Mouse (Mus musculus) lung, embryonic 16.5 days (tissue): Measurements from ENCODE around the gene Grm1. TPM values are rescaled to one million over a fixed set of nuclear protein-coding genes. Genes with fewer than 3 reads are reported as not detected.

Experiments used
- ATAC-seq: fragments of 200-750 bp; cut with Nextera tagmentation; 2 replicates; pipeline ENCODE4 v1.8.0; 2017; ENCODE audit warnings: low read depth, mild to moderate bottlenecking, moderate library complexity
- H3K27ac ChIP-seq: fragments of 300-500 bp; sonication (generic); 2 replicates; pipeline ENCODE4 v1.5.1; 2014; ENCODE audit warnings: mild to moderate bottlenecking, control low read depth, low read length
- H3K27me3 ChIP-seq: fragments of 300-500 bp; sonication (generic); 2 replicates; pipeline ENCODE4 v1.6.1; 2014; ENCODE audit warnings: low read depth, low read length, mixed read lengths; ENCODE audit not compliant: control insufficient read depth, insufficient read depth
- H3K36me3 ChIP-seq: fragments of 300-500 bp; sonication (generic); 2 replicates; pipeline ENCODE4 v1.6.1; 2014; ENCODE audit warnings: low read length; ENCODE audit not compliant: control insufficient read depth, insufficient read depth
- H3K4me1 ChIP-seq: fragments of 300-500 bp; sonication (generic); replicated peaks from 2 replicates; pipeline ENCODE4 v1.6.1; 2014; ENCODE audit warnings: low read length, mixed read lengths; ENCODE audit not compliant: control insufficient read depth, insufficient read depth
- H3K4me2 ChIP-seq: fragments of 300-500 bp; sonication (generic); 2 replicates; pipeline ENCODE4 v1.6.1; 2014; ENCODE audit warnings: low read depth, low read length, control low read depth
- H3K4me3 ChIP-seq: fragments of 300-500 bp; sonication (generic); 2 replicates; pipeline ENCODE4 v1.5.1; 2014; ENCODE audit warnings: mild to moderate bottlenecking, low read length, control low read depth
- H3K9ac ChIP-seq: fragments of 300-500 bp; sonication (generic); 2 replicates; pipeline ENCODE4 v1.6.1; 2014; ENCODE audit warnings: low read length, control low read depth
- H3K9me3 ChIP-seq: fragments of 300-500 bp; sonication (generic); 2 replicates; pipeline ENCODE4 v1.6.1; 2016; ENCODE audit warnings: low read length; ENCODE audit not compliant: control insufficient read depth
- WGBS: fragments of 180-500 bp; shearing (Covaris S2); extraction: QIAGEN DNeasy Blood & Tissue Kit; methylation state at CpG from one replicate; pipeline ENCODE4 v1.1.7; 2014; 5-methylcytosine and 5-hydroxymethylcytosine counted together
- polyA plus RNA-seq: library from polyadenylated mRNA; unstranded; fragments of >200 nt; fragmentation: Nextera tagmentation; extraction: Ambion mirVana; gene quantifications from 2 replicates; pipeline ENCODE4 v1.2.1, GENCODE M21; 2015

Grm1 gene
- 0.04 TPM in 1 of 2 replicates, not detected in the other for polyA plus RNA-seq

DNA sequence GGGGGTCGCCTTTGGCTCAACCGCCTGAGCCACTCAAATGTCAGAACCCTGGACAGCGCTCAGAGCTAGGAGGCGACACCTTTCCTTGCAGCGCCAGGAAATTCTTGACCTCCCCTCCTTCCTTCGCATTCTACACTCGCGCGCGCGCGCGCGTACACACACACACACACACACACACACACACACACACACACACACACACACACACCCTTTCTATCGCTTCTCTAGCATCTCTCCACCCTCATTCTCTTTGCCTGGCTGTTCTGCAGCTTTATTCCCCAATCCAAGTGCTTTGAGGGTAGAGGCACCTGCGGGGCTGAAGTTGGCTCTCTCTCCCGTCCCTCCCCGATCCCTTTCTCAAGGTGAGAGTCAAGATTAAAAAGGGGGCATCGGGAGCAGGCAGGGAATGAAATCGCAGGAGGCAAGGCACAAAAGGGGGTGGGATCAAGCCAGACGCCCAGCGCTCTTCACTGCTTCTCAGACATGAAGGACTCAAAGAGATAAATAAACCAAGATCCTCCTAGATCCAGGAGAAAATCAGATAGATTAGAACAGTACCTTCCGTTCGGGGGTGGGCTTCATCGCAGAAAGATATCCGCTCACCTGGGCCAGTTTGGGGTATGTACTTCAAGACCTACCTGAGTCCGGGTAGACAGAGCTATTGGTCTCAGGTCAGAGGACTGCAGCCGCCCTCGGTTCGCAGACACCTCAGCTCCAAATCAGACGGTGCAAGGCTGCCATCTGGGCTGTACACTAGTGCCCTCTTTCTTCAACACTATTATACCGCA is at the start of gene Grm1:
Gene Grm1, minus strand, starts transcription at position 746 of the 788 bp plus-strand sequence.
- H3K4me1 ChIP-seq = no peaks in the 10 kb centered on the region
- H3K36me3 ChIP-seq = no peaks in the 10 kb centered on the region
- H3K27ac ChIP-seq = no peak within 1 kb of the TSS
- no peak for ATAC-seq
- no peak within 1 kb of the TSS for H3K4me2 ChIP-seq
- WGBS = 4% methylated on average over 21 of the region's 32 CpGs
- no peak within 1 kb of the TSS for H3K9ac ChIP-seq
- H3K9me3 ChIP-seq = no peaks in the 10 kb centered on the region
- no peak within 1 kb of the TSS for H3K4me3 ChIP-seq
- H3K27me3 ChIP-seq = peaks cover 22% of the 10 kb centered on the region

DNA sequence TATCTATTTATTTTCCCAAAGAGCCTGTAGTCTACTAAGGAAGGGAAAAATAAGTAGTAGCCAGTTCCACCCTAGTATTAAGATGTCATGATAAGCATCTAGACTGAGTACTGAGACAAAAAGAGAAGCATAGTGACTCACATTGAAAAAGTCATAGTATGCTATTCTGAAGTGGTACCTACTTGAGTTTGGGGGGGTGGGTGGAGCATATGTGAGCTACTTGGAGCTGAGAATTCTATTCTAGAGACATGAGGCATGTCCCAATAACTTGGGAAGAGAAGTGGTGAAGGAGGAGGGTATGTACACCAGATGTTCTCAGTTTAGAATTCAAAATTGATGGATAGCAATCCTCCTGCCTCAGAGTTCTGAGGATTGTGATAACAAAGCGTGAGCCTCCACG is 39.6 kb upstream of the Grm1 start:
- WGBS = 78% methylated on average over 2 of the region's 2 CpGs
- H3K4me1 ChIP-seq = no peaks in the 10 kb centered on the region

DNA sequence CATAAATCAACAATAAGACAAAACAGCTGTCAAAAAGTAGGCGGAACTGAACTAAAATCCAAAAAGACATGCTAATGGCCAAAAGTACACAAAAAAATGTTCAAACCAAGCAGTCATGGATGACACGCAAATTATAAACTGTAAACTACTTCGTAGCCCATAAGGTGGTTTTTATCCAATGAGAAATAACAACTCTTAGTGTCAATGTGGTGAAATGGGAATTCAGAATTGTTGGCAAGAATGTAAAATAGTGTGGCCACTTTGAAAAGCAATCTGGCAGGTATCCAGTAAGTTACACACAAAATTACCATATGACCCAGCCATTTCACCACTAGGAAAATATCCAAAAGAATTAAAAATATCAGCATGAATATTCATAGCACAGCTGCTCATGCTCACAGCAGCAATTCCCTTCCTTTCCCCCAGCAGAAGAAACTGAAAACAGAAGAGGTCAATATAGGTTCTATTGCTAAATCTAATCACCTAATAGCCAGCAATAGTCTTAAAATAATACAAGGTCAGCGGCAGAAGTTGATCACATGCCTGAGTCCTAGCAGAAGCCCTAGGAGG is 16.4 kb upstream of the Grm1 start:
- no peaks in the 10 kb centered on the region for H3K27me3 ChIP-seq
- H3K9ac ChIP-seq = no peak overlapping the region
- H3K4me2 ChIP-seq = no peak overlapping the region
- ATAC-seq = no peak
- 80% methylated on average over 4 of the region's 4 CpGs for WGBS
- no peak overlapping the region for H3K4me3 ChIP-seq
- H3K4me1 ChIP-seq = no peaks in the 10 kb centered on the region
- H3K36me3 ChIP-seq = no peaks in the 10 kb centered on the region
- H3K9me3 ChIP-seq = no peaks in the 10 kb centered on the region
- H3K27ac ChIP-seq = no peak overlapping the region

More for the DNA sequence above, 39.6 kb upstream of the Grm1 start:
- H3K9ac ChIP-seq = no peak overlapping the region
- no peaks in the 10 kb centered on the region for H3K27me3 ChIP-seq
- H3K4me3 ChIP-seq = no peak overlapping the region
- no peak overlapping the region for H3K27ac ChIP-seq
- ATAC-seq = no peak
- no peaks in the 10 kb centered on the region for H3K36me3 ChIP-seq
- no peaks in the 10 kb centered on the region for H3K9me3 ChIP-seq
- no peak overlapping the region for H3K4me2 ChIP-seq

DNA sequence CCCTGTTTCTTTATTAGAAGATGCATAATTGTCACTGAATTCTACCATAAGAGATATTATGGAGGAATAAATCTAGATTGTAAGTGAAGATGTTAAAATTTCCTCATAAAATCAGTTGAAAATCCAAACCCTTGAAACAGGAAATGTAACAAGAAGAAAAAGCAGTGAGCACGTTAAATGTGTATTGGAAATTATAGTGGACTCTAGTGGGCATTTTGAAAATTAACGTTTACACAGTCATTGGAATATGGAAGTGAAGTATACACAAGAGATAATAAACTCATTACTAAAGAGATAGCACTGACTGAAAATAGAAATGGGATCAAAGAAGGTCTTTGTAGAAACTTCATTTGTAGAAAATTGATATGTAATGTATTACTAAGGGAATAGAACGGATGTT is 4.2 kb upstream of the Grm1 start:
- no peak for ATAC-seq
- no peak overlapping the region for H3K4me2 ChIP-seq
- peaks cover 10% of the 10 kb centered on the region for H3K27me3 ChIP-seq
- no peaks in the 10 kb centered on the region for H3K4me1 ChIP-seq
- H3K36me3 ChIP-seq = no peaks in the 10 kb centered on the region
- H3K9me3 ChIP-seq = no peaks in the 10 kb centered on the region
- no peak overlapping the region for H3K27ac ChIP-seq
- no peak overlapping the region for H3K9ac ChIP-seq
- H3K4me3 ChIP-seq = no peak overlapping the region
- WGBS = 60% methylated on average over 3 of the region's 3 CpGs

DNA sequence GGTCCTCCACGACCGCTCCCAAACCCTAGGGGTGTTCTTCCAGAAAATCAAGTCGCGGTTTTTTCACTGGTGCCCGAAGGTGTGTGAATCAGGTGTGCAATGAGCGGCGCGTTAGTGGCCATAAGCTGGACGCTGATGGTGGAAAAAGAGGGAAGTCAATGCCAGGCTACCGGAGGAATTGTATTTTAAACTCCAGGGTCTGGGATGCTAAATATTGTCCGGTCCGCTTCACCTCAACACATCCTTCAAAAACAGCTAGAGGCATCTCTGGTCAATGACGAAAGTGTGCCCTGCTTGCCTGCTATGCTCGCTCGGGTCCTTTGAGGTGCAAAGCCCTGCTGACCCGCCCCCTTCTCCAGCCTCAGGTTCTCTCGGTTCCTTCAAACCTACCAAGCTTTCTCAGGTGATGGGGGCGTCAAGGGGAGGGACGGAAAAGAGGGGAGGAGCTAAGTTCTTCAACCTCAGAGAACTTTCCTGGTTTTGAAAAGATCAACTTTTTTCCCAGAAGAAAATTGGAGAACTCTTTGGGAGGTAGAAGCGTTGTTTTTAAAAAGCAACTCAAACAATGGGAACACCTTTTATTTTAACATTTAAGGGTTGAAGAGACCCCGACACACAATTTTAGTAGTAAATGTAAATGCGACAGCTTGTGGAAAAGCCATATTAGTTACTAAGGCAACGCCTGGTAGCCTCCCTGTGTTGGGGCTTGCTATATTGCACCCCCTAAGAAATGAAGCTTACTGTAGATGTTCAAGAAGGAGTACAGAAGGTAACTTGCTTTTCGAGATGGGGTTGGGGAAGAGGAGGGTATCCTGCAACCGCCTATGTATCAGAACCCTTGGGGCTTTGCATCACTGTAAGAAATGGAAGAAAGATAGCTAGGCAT is 1.2 kb downstream of the Grm1 start:
- Histone ChIP-seq H3K4me2 (no peak overlapping the region), H3K9ac (no peak overlapping the region), H3K4me3 (no peak overlapping the region), H3K27me3 (peaks cover 22% of the 10 kb centered on the region), H3K4me1 (no peaks in the 10 kb centered on the region), H3K27ac (no peak overlapping the region), H3K9me3 (no peaks in the 10 kb centered on the region), H3K36me3 (no peaks in the 10 kb centered on the region)
- 11% methylated on average over 25 of the region's 25 CpGs for WGBS
- ATAC-seq = no peak

DNA sequence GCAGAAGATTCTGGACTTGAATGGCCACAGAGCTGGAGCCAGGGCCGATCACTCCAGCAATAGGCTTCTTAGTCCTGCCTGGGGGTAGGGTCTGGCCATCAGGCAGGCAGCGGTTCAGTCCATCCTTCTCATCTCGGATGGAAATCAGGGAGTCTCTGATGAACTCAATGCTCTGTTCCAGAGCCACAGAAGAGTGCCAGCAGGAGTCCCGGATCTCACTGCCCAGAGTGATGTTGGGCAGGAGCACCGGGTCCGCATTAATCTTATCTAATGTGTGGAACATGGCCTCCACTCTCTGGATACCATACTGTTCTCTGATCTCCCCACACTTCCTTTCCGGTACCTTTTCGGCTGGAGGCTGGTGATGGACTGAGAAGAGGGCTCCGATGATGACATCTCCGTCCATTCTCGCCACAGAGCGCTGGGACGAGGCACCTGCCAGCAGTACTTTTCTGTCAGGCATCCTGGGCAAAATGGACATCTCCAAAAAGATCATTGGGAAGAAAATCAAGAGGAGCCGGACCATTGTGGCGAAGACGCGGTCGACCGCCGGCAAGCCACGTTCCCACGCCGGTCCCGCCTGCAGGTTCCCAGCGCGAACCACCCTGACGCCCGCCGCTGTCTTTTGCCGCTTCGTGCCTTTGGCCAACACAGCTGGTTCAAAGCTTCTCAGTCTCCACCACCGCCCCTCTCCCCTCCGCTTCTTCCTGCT is 2.0 kb downstream of the Grm1 start:
- H3K27me3 ChIP-seq = peaks cover 22% of the 10 kb centered on the region
- H3K9ac ChIP-seq = no peak overlapping the region
- ATAC-seq = no peak
- H3K9me3 ChIP-seq = no peaks in the 10 kb centered on the region
- H3K4me3 ChIP-seq = no peak overlapping the region
- H3K4me1 ChIP-seq = no peaks in the 10 kb centered on the region
- 14% methylated on average over 33 of the region's 33 CpGs for WGBS
- no peaks in the 10 kb centered on the region for H3K36me3 ChIP-seq
- H3K27ac ChIP-seq = no peak overlapping the region
- no peak overlapping the region for H3K4me2 ChIP-seq

DNA sequence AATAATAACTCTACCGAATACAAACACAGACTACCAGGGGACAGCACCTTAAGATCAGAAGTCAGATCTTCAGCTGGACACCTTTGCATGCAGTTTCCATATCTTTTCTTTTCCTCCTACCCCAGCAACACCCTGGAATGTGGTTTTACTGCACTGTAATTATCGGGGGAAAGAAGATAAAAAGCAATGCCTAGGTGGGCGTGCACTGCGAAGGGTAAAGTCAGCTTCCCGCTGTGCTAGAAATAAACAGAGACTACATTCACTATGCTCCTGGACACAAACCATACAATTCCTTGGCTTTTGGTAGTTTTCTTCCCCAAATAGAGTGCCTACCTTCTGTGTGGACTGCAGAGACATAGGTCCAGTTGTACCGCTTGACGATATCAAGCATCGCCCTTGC is 2.6 kb downstream of the Grm1 start:
- Histone ChIP-seq H3K27me3 (peaks cover 22% of the 10 kb centered on the region), H3K9me3 (no peaks in the 10 kb centered on the region), H3K4me3 (no peak overlapping the region), H3K27ac (no peak overlapping the region), H3K4me1 (no peaks in the 10 kb centered on the region), H3K36me3 (no peaks in the 10 kb centered on the region), H3K9ac (no peak overlapping the region), H3K4me2 (no peak overlapping the region)
- WGBS = 78% methylated on average over 8 of the region's 8 CpGs
- ATAC-seq = no peak

DNA sequence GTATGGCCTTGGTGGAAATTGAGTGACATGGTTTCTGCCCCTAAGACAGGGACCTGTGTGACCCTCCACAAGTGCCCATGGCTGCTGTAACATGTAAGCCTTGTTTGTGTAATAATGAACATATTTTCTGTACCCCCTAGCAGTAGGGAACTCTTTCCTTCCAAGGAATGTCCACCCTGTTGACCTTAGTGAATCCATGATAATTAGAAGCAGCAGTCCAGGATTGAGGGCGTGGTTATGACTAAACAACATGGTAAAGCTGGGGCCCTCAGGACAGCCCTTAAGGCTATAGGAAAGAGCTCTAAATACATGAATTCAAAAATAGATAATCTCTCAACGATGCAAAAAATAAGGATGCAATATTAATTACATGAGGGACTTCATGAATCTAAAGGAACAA is 17.0 kb downstream of the Grm1 start:
- no peak for ATAC-seq
- no peak overlapping the region for H3K4me2 ChIP-seq
- H3K4me1 ChIP-seq = no peaks in the 10 kb centered on the region
- H3K27me3 ChIP-seq = no peaks in the 10 kb centered on the region
- WGBS = 70% methylated on average over 2 of the region's 2 CpGs
- H3K4me3 ChIP-seq = no peak overlapping the region
- H3K36me3 ChIP-seq = no peaks in the 10 kb centered on the region
- no peak overlapping the region for H3K27ac ChIP-seq
- no peaks in the 10 kb centered on the region for H3K9me3 ChIP-seq
- H3K9ac ChIP-seq = no peak overlapping the region
